In genomic region chr12:79035349-79035748, GRCm38 (mm10) we compare ENCODE assay signal across 20 mouse cellular contexts. TPM values are rescaled to one million over a fixed set of nuclear protein-coding genes. Genes with fewer than 3 reads are reported as not detected.
DNase-seq lines count a peak whose midpoint lies in the region; ATAC-seq and TF ChIP-seq lines count a peak whose summit lies in the region.
"Had no signal": no experiment of that assay in that cellular context is flagged by ENCODE, and none has a peak within 500 bp of the region (broad histone marks: within the 10 kb centered on the region; RNA-seq: fewer than 3 reads in every experiment).

No protein-coding gene starts in this region.

- no peaks in the 10 kb centered on the region for H3K27me3 ChIP-seq in lung, postnatal 0 days (replicated peaks; ENCODE audit: insufficient read depth, low read length)
- no peaks in the 10 kb centered on the region for H3K27me3 ChIP-seq in heart, embryonic 12.5 days (replicated peaks)
- H3K27me3 ChIP-seq: hindbrain, embryonic 15.5 days; limb, embryonic 13.5 days; neural tube, embryonic 13.5 days had no signal

- no peak overlapping the region for H3K4me3 ChIP-seq in lung, postnatal 0 days (ENCODE audit: low read depth, low read length)
- H3K4me3 ChIP-seq in heart, embryonic 12.5 days: no peak overlapping the region
- H3K4me3 ChIP-seq: hindbrain, embryonic 15.5 days; limb, embryonic 13.5 days; neural tube, embryonic 13.5 days had no signal

- no peaks in the 10 kb centered on the region for H3K9me3 ChIP-seq in lung, postnatal 0 days (ENCODE audit: low read length)
- no peaks in the 10 kb centered on the region for H3K9me3 ChIP-seq in heart, embryonic 12.5 days (replicated peaks)
- H3K9me3 ChIP-seq: hindbrain, embryonic 15.5 days; limb, embryonic 13.5 days; neural tube, embryonic 13.5 days had no signal

- 16% methylated on average over 3 of the region's 3 CpGs for WGBS in lung, postnatal 0 days
- 48% methylated on average over 3 of the region's 3 CpGs for WGBS in heart, embryonic 12.5 days

- DNase-seq in layer of hippocampus, adult 11-12 months (ENCODE audit: low spot score): peak; percentile 33
- no peak for DNase-seq in layer of hippocampus, adult 9-10 months (ENCODE audit: low spot score)
- peak; percentile 19 for DNase-seq in right cerebral cortex, adult 18-20 months
- DNase-seq in right cerebral cortex, postnatal 36 days (ENCODE audit: low spot score in 2 of 2): no peak
- peak; percentile 47 for DNase-seq in lung, postnatal 0 days (ENCODE audit: low spot score)
- no peak for DNase-seq in yolk sac, embryonic 10.5 days (ENCODE audit: low spot score)
- DNase-seq: adrenal gland, postnatal 10 days; cerebellum, adult 18-20 months; gastrocnemius, postnatal 25 days; heart, postnatal 10 days; kidney, adult 11 months; kidney, postnatal 14 days; thymus, postnatal 36 days had no signal

- no peaks in the 10 kb centered on the region for H3K36me3 ChIP-seq in lung, postnatal 0 days (ENCODE audit: insufficient read depth, low read length)
- peaks cover 5% of the 10 kb centered on the region for H3K36me3 ChIP-seq in heart, embryonic 12.5 days
- H3K36me3 ChIP-seq: hindbrain, embryonic 15.5 days; limb, embryonic 13.5 days; neural tube, embryonic 13.5 days had no signal

- peak; percentile 69 for TF ChIP-seq EP300 in lung, postnatal 0 days (IDR thresholded peaks at IDR 0.05)

- 0 out of 2 replicates have a peak overlapping the region, but pooled peaks have one; percentile 47 for H3K27ac ChIP-seq in lung, postnatal 0 days (ENCODE audit: low read length)
- H3K27ac ChIP-seq in heart, embryonic 12.5 days (ENCODE audit: poor library complexity, severe bottlenecking): no peak overlapping the region
- H3K27ac ChIP-seq: hindbrain, embryonic 15.5 days; limb, embryonic 13.5 days; liver, embryonic 14.5 days; macrophage; neural tube, embryonic 13.5 days had no signal

- no peak overlapping the region for H3K4me2 ChIP-seq in lung, postnatal 0 days (replicated peaks; ENCODE audit: low read depth, low read length)
- H3K4me2 ChIP-seq in heart, embryonic 12.5 days: no peak overlapping the region
- H3K4me2 ChIP-seq: hindbrain, embryonic 15.5 days; limb, embryonic 13.5 days; midbrain, embryonic 11.5 days; neural tube, embryonic 13.5 days had no signal

- no peak overlapping the region for H3K9ac ChIP-seq in lung, postnatal 0 days (replicated peaks; ENCODE audit: low read depth)
- no peak overlapping the region for H3K9ac ChIP-seq in heart, embryonic 12.5 days
- H3K9ac ChIP-seq: hindbrain, embryonic 15.5 days; limb, embryonic 13.5 days; liver, embryonic 14.5 days; neural tube, embryonic 13.5 days had no signal

- H3K4me1 ChIP-seq in lung, postnatal 0 days (ENCODE audit: insufficient read depth, low read depth, low read length): no peaks in the 10 kb centered on the region; the same call in 1 of the 2 replicates
- H3K4me1 ChIP-seq in heart, embryonic 12.5 days (replicated peaks): peaks cover 5% of the 10 kb centered on the region
- H3K4me1 ChIP-seq: hindbrain, embryonic 15.5 days; limb, embryonic 13.5 days; neural tube, embryonic 13.5 days had no signal

- TF ChIP-seq CTCF in lung, postnatal 0 days (IDR thresholded peaks at IDR 0.05): no peak

- peak; percentile 87 for ATAC-seq in lung, postnatal 0 days
- ATAC-seq in heart, embryonic 12.5 days (ENCODE audit: insufficient number of reproducible peaks, low FRiP score): no peak

RNA-seq across cellular contexts. Expression of gene Plekhh1, which starts 6.4 kb away (rescaled TPM):
- polyA plus RNA-seq in lung, postnatal 0 days (2015; fragmentation: Nextera tagmentation; extraction: Ambion mirVana): 1.9 and 2.2 TPM in 2 replicates
- 5.3 and 5.8 TPM in 2 replicates for polyA plus RNA-seq in heart, embryonic 12.5 days (2016; fragmentation: Nextera tagmentation; extraction: Ambion mirVana)

RNA-seq across cellular contexts. Expression of gene Tmem229b, which starts 27.9 kb away (rescaled TPM):
- polyA plus RNA-seq in lung, postnatal 0 days (2015; fragmentation: Nextera tagmentation; extraction: Ambion mirVana): 5.1 and 5.3 TPM in 2 replicates
- 2.9 and 3.4 TPM in 2 replicates for polyA plus RNA-seq in heart, embryonic 12.5 days (2016; fragmentation: Nextera tagmentation; extraction: Ambion mirVana)

RNA-seq across cellular contexts. Expression of gene Pigh, which starts 54.1 kb away (rescaled TPM):
- polyA plus RNA-seq in lung, postnatal 0 days (2015; fragmentation: Nextera tagmentation; extraction: Ambion mirVana): 14.8 and 15.7 TPM in 2 replicates
- 16.8 and 17.4 TPM in 2 replicates for polyA plus RNA-seq in heart, embryonic 12.5 days (2016; fragmentation: Nextera tagmentation; extraction: Ambion mirVana)

Comparison
In these comparisons a context has a peak if more than half of its experiments do, and no peak if none do; other contexts are left out.
1. DNase-seq: peak in layer of hippocampus, adult 11-12 months (single experiment), right cerebral cortex, adult 18-20 months (single experiment) and lung, postnatal 0 days (single experiment); none in layer of hippocampus, adult 9-10 months (single experiment), right cerebral cortex, postnatal 36 days (0 of 2) and yolk sac, embryonic 10.5 days (single experiment).